Mouse (Mus musculus) spleen, adult 18-20 months (tissue): ENCODE measurements at regions not wholly inside any gene's neighbourhood (a gene's known extent, or its start where the extent isn't known, plus 50 kb on each side); places are given as distances from the start of the nearest gene placed in this dataset.

ENCODE experiments used
- DNase-seq, 2 experiments: peaks; one replicate each; pipeline ENCODE4 v3.0.0; 2022; ENCODE audit warnings: mixed read lengths in 2 of 2

DNA sequence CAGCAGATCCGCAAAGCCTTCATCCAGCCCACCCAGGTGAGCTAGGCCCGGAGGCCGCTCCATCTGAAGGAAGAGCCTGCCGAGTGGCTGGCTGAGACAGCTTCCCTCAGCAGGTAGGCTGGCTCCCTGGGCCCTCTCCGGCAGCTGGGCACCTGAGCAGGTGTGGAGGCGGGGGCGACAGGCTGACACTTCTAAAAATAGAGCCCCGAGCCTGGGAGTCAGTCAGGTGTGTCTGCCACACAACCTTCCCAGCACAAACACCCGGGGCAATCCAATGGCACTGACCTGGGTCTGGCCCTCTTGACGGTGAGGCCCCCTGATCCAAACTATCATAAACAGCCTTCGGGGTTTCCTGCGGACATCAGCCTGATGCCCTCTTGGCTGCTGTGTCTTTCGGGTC, 58.5 kb downstream of the Zfp36l2 start:
- no peak for DNase-seq

DNA sequence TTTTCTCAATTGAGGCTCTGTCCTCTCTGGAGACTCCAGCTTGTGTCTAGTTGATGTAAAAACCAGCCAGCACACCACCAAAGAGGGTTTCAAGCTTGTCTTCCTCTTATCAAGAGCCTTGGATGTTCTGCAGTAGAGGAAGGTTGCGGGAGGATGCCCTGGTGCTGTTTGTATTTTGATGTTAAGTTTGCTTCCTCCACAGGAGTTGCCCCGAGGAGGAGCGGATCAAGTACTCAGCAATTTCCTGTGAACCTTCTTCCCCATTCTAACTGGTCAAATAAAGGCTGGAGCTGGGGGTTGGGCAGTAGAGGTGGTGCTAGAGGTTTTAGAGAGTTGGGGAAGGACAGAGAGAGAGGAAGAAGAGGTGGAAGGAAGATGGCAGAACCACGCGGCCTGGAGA, 59.5 kb downstream of the Zfp36l2 start:
- no peak for DNase-seq

DNA sequence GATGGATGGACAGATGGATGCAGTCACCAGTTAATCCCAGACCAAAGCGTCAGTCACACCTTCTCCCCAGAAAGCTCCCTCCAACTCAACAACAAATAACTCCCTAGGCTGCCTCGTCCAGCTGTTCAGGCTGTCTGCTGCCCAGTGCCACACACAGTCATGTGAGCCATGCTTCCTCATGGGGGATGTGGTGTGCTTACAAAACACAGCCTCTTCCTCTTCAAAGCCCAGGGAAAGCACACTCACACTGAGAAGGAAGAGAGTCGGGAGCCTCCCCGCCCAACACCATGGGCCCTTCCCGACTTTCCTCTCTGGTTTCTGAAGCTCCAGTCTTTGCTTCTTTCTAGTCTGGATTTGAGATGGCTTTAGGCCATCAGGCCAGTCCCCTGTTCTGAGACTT, 61.6 kb downstream of the Zfp36l2 start:
- no peak for DNase-seq

DNA sequence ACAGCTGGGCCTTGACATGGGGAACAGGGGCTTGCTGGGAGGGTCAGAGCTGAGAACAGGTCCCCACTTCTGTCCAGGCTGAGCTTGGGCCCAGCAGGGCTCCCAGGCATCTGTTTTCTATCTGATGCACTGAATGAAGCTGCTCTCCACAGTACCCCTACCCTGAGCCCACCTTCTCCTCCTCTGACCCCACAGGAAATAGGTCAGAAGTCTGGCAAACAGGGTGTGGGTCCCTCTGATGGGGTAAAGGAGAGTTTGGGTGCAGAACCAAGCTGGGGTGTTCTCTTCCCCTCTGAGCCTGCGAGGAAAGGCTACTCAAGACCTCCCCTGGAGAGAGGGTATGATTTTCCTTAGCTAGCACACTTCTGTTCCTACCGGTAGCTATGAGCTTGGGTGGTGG, 64.6 kb downstream of the Zfp36l2 start:
- DNase-seq = no peak

DNA sequence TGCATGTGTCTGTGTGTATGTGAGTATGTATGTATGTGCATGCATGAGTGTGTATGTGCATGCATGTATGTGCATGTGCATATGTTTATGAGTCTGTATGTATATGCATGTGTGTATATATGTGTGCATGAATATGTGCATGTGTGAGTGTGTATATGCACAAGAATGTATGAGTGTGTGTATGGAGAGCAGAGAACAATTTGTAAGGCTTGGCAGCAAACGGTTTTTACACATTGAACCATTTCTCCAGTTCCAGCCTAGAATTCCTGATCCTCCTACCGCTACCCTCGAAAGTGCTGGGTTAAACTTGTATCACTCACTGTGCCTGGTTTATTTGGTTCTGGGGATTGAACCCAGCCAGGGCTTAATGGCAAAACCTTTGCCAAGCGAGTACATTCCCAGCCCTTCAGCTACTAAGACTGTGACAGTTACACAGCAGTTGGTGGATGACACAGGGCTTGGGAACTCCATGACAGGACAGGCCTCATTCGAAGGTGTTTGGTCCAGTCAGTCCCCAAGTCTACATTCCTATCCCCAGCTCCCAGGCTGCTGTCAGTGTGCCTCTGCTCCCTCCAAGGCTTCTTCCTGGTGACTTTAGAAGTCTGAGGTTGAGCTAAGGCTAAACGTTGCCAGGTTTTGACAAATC, 65.1 kb downstream of the Zfp36l2 start:
- no peak for DNase-seq

DNA sequence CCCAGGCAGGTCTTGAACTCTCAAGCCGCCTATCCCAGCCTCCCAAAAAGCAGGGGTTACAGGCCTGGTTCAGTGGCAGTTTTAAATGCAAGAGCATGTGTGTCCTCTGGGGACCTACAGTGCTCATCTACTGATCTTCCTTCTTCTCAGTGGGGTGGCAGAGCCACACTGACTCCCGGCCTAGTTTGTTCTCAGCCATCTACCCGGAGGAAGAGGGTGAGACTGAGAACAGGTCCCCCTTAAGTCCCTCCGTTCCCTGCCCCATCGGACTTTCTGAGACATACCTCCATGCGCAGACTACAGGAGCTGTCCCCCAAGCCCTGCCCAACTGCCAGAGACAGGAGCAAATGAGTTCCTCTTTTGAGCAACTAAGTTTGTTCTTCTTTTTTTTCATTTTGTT, 66.5 kb downstream of the Zfp36l2 start:
- DNase-seq = peak; percentile 63 to 65

DNA sequence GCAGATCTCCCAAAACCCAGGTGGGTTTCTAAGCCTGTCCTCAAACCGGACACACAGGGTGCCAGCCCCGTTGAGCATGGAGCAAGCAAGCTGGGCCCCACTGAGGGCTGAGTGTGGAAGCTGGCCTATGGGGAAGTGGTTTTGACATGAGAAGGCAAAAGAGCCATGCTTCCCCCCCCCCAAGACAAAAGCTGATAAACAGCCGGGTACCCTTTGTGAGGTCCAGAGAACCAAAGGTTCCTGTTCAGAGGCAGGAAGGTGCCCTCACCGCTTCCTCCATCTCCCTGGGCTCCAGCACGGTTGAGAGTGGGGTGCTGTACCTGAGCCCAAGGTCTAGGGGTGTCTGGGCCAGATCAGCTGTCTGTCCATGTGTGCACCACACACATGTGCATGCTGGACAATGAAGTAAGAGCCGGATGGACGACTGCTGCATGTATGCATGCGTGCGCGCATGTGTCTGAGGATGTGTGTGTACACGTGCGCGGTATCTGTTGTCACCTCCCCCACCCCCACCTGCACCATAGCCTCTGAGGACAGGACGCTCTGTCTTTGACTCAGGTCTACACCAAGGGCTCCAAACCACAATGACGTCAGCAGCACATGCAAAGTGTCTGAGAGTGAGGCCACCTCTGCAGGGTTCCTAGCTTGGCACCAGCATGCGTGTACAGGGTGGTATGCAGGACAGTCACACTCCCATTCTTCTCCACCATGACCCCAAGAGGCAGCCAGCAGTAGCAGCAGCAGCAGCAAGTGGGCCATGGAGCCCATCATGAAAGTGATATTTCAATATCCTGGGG, 68.3 kb downstream of the Zfp36l2 start:
- peak; percentile 78 to 85 for DNase-seq

DNA sequence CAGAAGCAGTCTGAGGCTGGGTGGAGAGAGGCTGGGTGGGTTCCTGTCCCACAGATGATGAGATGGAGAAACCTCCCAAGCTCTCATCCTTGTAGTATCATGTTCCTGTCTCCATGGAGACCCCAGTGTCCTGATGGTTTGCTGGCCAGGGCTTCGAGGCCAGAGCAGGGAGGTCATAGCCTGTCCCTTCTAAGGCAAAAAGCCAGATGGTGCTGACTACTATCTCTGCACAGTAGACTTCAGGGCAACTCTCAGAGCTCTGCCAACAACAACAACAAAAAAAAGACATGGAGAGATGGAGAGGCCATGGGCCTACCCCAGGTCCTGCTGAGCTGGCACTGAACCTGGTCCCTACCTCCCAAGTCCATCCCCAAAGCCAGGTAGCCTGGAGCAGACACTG, 69.0 kb downstream of the Zfp36l2 start:
- no peak for DNase-seq

DNA sequence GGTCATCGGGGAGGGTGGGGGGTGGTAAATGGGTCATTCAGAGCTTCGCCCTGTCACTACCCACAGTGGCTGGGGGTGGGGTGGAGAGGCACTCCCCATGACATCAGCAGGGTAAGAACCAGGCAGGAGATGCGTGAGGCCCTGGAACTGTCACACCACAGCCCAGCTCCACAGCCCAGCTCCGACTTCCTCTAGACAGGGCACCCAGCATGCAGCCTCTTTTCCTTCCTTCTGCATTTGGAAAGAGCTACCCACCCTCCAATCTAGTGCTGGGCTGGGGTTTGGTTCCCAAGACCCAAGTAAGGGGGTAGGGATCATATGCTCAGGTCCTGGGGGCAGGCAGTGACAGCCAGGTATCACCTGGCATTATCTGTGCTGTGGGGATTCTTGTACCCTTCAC, 69.5 kb downstream of the Zfp36l2 start:
- DNase-seq = peak; percentile 40 to 41

DNA sequence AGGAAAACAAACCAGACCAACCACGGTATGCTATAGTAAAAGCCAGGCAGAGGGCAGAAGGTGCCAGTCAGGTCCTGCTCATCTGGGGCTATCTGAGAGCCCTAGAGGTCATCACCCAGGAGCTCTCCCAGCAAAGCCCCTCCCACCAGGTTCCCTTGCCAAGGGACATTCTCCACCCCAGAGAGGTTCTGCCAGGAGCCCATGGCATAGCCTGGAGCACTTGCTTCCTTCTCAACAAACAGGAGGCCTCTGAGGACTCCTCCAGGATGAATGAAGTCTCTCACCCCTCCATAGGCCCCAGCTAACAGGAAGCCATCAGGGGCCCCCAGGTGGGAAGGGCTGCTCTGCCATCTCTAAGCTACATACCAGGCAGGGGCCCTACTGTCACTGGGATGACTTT, 70.0 kb downstream of the Zfp36l2 start:
- DNase-seq = no peak

DNA sequence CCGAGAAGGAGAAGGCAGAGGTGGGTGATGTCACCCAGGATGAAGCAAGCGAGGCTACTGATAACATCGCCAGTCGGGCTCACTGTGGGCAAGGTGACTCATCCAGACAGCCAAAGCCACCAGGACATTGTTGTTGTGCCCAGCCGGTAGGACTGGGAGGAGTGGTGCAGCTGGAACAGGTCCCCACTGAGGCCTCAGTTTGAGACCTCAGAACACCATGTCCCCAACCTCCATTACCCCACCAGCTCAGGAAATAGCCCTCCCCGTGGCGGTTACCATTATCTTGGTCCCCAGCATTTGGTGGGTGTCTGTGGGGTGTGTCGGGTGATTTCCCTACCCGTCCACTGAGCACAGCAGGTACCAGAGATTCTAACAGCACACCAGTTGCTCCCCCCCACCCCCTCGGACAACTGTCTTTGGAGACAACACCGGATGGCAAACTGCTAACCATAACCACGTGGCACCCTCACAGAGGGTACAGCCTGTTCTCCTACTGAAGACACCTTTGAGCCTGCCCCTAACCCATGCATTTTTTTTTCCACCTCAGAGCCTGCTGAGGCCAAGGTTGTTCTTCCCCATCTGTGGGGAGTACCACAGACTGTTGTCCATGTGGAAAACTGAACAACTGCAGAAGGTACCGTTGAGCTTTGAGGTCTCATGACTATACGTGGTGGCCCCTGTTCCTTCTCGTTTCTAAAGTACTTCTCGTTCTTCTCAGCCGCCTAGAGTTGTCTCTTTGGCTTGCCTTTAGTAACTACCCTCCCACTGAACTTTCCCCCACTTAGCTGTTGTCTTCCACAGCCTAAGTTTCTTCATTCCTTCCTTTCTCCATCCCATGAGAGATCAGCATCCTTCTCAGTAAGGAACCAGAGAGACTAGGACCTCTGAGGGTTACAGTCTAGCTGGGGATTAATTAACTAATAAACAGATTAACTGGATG, 71.1 kb downstream of the Zfp36l2 start:
- peak; percentile 72 to 88 for DNase-seq

DNA sequence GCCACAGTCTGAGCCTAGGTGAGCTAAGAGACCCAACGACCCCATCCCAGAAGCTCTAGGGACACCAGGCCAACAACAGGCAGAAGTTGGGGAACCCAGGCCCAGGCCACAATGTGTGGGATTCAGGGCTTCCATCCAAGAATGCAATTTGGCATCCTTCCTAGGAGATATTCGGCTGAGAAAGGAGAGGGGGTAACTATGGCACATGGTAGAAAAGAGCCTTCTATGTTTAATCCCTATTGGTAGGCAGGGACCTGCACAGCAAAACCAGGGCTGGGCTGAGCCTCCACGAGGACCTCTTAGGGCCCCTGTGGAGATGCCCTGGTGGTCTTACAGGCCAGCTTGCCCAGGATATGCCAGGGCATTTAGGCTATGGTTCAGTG, 71.8 kb downstream of the Zfp36l2 start:
- no peak for DNase-seq

DNA sequence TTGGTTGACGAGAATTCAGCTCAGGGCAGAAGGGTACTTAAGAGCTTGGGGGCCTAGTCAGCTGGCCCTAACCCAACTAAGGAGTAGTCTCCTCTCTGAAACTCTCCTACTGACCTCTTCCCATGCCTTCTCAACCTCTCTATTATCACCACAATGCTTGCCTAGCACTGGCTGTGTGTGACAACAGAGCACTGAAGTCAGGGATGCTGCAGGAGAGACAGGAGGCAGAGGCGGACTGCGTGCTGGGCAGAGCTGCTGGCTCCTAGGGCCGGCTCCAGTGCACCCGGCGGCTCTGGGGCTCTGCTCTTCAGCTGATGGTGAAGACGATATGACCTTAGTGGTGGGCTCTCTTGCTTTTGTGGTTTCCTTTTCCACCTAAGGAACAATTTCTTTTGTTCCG, 72.6 kb downstream of the Zfp36l2 start:
- no peak for DNase-seq

DNA sequence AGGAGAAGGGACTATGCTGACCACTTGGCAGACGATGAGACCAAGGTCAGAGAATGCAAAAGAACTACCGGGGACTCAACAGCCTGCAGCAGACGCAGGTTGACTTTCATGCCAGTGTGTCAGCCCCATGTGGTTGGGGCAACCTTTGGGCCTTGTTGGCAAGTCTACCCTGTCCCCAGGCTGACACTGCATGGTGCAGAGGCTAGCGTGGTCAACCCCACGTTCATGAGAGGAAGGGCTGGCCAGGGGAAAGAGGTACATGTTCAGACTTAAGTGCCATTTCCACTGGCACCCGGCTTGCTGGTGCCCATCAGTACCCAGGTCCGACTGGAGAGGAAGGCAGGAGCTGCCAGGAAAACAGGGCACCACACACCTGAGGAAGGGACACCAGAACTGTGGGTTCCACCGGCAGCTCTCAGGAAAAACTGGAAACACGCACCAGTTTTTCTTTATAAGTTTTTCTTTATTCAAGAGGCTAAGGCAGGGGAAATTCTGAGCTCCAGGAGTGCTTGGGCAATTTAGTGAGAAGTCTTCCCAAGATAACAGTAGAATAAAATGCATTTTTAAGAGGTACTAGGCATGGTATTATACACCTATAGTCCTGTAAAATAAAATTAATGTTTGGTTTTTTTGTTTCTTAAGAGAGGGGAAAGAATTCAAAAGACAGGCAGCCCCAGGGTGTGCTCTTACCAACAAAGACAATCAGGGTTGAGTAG, 73.3 kb downstream of the Zfp36l2 start:
- DNase-seq = no peak

DNA sequence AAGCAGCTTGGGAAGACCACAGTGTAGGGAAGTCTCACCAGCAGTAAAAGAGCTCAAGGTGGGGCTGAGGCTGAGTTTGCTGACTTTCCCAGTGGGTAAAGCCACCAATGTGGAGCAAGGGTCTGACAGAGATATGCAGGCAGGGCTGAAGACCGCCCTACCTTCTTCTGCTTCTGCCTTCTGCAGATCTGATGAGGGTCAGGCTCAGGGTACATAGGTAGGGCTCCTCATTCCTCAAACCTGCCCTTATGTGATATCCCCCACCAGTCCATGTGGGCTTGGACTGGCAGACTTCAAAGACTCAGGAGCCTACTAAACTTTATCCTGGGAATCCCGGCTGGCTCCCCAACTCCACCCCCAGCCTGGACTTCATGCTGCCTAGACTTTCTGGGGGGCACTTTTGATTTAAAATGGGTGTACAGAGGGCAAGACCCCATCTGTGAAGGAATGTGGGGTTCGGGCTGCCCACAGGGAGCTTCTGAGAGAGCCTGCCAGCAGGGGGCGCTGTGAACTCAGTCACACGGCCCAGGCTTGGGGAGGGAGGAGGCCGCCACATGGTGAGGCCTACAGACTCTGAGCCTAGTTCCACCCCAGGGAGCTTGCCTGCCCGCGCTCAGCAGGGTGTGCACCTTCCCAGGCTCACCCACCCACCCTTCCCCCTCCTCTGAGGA, 74.0 kb downstream of the Zfp36l2 start:
- peak; percentile 91 to 97 for DNase-seq

DNA sequence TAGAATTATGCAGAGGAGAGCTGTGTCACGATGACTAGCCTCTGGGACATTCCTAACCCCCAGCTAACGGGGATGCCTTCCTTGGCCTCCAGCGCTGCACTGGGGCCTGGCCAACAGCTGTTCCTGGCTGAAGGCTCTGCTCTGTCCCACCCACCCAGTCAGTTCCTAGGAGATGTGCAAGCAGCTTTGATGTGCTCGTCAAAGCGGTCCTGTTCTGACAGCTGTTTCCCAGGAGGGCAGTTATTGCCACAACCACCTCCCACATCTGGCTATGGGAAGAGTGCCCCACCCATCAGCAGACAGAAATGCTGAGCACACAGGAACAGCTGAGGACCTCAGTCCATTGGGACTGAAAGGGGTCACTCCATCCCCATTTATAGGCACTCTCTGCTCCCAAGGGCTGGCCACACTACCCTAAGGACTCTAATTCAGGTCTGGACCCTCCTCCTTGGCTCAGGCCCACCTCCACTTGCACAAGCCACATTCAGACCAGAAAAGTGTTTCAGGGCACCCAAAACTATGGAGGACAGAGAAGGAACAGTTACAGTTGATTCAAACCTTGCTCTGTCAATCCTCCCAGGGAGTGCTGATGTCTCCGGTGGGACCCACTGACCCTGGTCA, 75.2 kb downstream of the Zfp36l2 start:
- DNase-seq = no peak

DNA sequence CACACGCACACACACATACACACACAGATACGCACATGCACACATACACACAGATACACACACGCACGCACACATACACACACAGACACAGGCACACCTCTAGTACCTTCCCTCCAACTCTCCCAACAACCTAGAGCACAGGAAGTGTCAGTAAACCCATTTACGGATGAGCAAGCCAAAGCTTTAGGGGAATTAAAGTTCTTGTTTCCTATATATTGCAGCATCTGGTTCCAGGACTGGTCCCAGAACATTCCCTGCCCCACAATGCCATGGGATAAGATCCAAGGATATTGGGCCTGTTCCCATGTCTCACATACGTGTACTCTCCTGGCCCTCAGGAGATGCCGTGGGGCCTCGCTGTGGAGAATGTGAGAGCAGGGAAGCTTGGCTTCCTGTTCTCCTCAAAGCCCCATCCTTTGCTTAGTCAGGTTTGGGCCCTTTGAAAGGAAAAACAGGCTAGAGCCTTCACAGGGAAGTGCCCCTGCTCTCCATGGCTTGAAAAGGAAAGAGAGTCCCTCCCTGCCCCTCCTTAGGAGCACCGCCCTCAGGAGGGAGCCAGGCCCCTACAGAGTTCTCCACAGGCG, 75.9 kb downstream of the Zfp36l2 start:
- DNase-seq = no peak

DNA sequence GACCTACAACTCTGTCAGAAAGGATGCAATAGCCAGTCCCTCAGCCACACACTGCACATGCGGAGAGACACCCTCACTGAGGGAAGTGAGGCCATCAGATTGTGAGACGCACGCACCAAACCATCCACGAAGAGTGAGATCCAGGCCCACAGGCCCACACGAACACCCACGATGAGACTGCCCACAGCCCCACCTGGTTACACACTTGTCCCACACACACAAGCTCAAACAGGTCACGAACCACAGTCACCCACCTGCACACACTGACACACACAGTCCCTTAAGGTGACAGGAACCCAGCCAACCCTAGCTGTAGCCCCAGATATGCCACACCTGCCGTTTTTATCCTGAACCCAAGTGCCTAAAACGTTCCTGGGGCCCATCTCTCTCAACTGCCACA, 76.8 kb downstream of the Zfp36l2 start:
- no peak for DNase-seq

DNA sequence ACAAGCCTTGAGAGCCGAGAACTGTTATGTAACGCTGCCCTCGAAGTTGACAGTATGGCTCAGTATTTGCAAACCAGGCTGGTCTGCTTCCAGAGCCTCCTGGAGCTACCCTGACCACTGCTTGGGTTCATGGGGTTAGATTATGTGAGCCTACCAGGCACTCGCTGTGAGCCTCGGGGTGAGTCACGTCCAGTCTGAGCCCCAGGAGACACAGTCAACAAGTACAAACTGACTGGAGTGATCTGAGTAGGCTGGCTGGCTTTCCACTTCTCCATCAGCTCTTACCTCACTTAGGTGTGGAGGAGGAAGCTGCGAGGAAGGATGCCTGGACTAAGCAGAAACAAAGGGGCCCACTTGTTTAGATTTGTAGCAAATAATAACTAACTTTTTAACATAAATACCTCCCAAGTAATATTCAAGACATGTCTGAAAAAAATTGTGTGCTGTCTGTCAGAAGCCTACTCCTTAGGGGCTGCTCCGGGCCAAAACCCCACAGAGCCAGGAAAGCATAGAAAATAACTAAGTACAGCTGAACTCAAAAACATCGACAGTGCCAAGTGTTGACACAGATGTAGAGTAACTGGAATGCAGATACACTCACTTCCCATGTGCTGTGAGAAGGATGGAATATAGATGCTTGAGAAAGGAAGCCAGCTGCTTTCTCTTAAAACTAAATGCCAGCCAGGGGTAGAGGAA, 77.6 kb downstream of the Zfp36l2 start:
- no peak for DNase-seq

DNA sequence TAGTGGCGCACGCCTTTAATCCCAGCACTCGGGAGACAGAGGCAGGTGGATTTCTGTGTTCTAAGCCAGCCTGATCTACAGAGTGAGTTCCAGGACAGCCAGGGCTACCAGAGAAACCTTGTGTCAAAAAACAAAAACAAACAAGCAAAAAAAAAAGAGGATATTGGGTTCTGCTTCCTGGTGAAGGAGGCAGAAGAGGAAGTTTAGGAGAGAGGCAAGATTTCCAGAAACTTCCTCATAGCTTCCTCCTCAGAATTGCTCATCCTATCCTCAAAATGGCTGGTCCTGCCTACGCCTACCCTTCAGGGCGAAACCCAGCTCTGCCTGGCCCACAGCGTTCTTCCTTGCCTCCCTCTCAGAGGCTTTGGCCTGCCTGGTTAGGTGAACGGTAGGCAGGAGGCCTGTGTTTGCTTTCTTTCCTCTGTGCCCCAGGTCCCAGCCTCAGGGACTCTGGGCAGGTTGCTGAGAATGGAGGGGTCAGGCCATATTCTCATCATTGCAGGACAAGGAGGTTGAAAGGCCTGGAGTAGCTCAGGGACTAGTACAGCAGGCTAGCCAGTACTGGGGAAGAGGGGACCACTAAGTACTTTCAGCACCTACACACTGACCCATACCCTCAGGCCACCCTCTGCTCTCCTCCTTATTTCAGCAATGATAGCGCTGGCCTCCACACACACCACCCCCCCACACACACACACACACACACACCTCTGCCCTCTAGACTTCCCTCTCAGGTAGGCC, 79.6 kb downstream of the Zfp36l2 start:
- no peak for DNase-seq
